ENCODE assay signal across 8 mouse cellular contexts in genomic region chr19:23688421-23688946, GRCm38 (mm10). TPM values are rescaled to one million over a fixed set of nuclear protein-coding genes. Genes with fewer than 3 reads are reported as not detected.
DNase-seq lines count a peak whose midpoint lies in the region; ATAC-seq and TF ChIP-seq lines count a peak whose summit lies in the region.

No protein-coding gene starts in this region.

- TF ChIP-seq RAD21 in CH12.LX (IDR thresholded peaks at IDR 0.05; ENCODE audit: low read depth, low read length), result no peak

- peaks cover 2% of the 10 kb centered on the region; the same call in 1 of the 2 replicates for H3K79me2 ChIP-seq in heart, adult 2 months (replicated peaks; ENCODE audit: control insufficient read depth, insufficient read depth, low read length)
- H3K79me2 ChIP-seq in CH12.LX (replicated peaks; ENCODE audit: control insufficient read depth, extremely low read depth, insufficient read depth, poor library complexity, severe bottlenecking), result peaks cover 15% of the 10 kb centered on the region

- no peaks in the 10 kb centered on the region for H3K9me3 ChIP-seq in CH12.LX (replicated peaks; ENCODE audit: low read length)
- H3K9me3 ChIP-seq in forebrain, embryonic 10.5 days, result no peaks in the 10 kb centered on the region
- H3K9me3 ChIP-seq in limb, embryonic 15.5 days, result no peaks in the 10 kb centered on the region
- no peaks in the 10 kb centered on the region for H3K9me3 ChIP-seq in neural tube, embryonic 12.5 days

- H3K36me3 ChIP-seq in heart, adult 2 months (ENCODE audit: control insufficient read depth, insufficient read depth, low read length), result peaks cover 6% of the 10 kb centered on the region
- H3K36me3 ChIP-seq in CH12.LX (replicated peaks in 1 of 2; ENCODE audit: control insufficient read depth in 1 of 2, insufficient read depth in 1 of 2, low read length in 1 of 2), result peaks cover 0 to 8% of the 10 kb centered on the region in 2 experiments
- peaks cover 8% of the 10 kb centered on the region; the same call in 1 of the 2 replicates for H3K36me3 ChIP-seq in forebrain, embryonic 10.5 days (replicated peaks)
- H3K36me3 ChIP-seq in limb, embryonic 15.5 days, result no peaks in the 10 kb centered on the region
- no peaks in the 10 kb centered on the region for H3K36me3 ChIP-seq in neural tube, embryonic 12.5 days

- in situ Hi-C loops in CH12.LX (cut with MboI; ENCODE audit: low pct_ligation_motif_present, low pct_unique_long_range_greater_than_20kb, low sequenced_read_pairs), result no loop called here

- no peak overlapping the region for H3K27ac ChIP-seq in heart, adult 2 months
- no peak overlapping the region for H3K27ac ChIP-seq in CH12.LX (ENCODE audit: insufficient read depth, low read depth)
- H3K27ac ChIP-seq in forebrain, embryonic 10.5 days, result peak overlapping the region; percentile 99
- no peak overlapping the region for H3K27ac ChIP-seq in limb, embryonic 15.5 days
- H3K27ac ChIP-seq in neural tube, embryonic 12.5 days, result no peak overlapping the region

- peaks cover 4% of the 10 kb centered on the region for H3K4me1 ChIP-seq in heart, adult 2 months (ENCODE audit: control insufficient read depth, insufficient read depth, low read length)
- peaks cover 0 to 27% of the 10 kb centered on the region in 2 experiments; a peak in 1 of 4 replicates for H3K4me1 ChIP-seq in CH12.LX (ENCODE audit: control insufficient read depth in 1 of 2, insufficient read depth in 2 of 2)
- peaks cover 41% of the 10 kb centered on the region for H3K4me1 ChIP-seq in forebrain, embryonic 10.5 days
- peaks cover 6% of the 10 kb centered on the region; the same call in 1 of the 2 replicates for H3K4me1 ChIP-seq in limb, embryonic 15.5 days
- peaks cover 5% of the 10 kb centered on the region for H3K4me1 ChIP-seq in neural tube, embryonic 12.5 days

- TF ChIP-seq CTCF in heart, adult 2 months (IDR thresholded peaks at IDR 0.05), result no peak
- no peak for TF ChIP-seq CTCF in CH12.LX (conservative IDR thresholded peaks at IDR 0.05 in 1 of 2, IDR thresholded peaks at IDR 0.05 in 1 of 2; ENCODE audit: low read depth in 2 of 2, low read length in 2 of 2)

- no peak overlapping the region for H3K9ac ChIP-seq in heart, adult 2 months (ENCODE audit: low read depth, low read length)
- H3K9ac ChIP-seq in CH12.LX (ENCODE audit: insufficient read depth, low read depth), result peak overlapping the region; percentile 90
- no peak overlapping the region for H3K9ac ChIP-seq in limb, embryonic 15.5 days
- H3K9ac ChIP-seq in neural tube, embryonic 12.5 days, result no peak overlapping the region

- no peaks in the 10 kb centered on the region for H3K27me3 ChIP-seq in heart, adult 2 months (ENCODE audit: control insufficient read depth, insufficient read depth, low read length)
- H3K27me3 ChIP-seq in CH12.LX (replicated peaks), result no peaks in the 10 kb centered on the region
- H3K27me3 ChIP-seq in forebrain, embryonic 10.5 days (ENCODE audit: poor library complexity, severe bottlenecking), result no peaks in the 10 kb centered on the region
- H3K27me3 ChIP-seq in limb, embryonic 15.5 days, result no peaks in the 10 kb centered on the region
- H3K27me3 ChIP-seq in neural tube, embryonic 12.5 days (replicated peaks), result no peaks in the 10 kb centered on the region

- peak overlapping the region; percentile 95 for H3K4me2 ChIP-seq in CH12.LX (ENCODE audit: insufficient read depth, low read depth, poor library complexity, severe bottlenecking)
- H3K4me2 ChIP-seq in limb, embryonic 15.5 days, result peak overlapping the region; percentile 56
- H3K4me2 ChIP-seq in neural tube, embryonic 12.5 days (replicated peaks), result peak overlapping the region; percentile 63

- intact Hi-C loops in heart, adult 2 months (cut with DNase I), result loop anchor here (5.0 to 10.0 kb wide), 2 partner anchors 486 to 594 kb away; partner anchors contain the start of gene Fxn
- intact Hi-C loops in heart, postnatal 14 days (cut with DNase I), result loop anchor here (5.0 to 10.0 kb wide), 2 partner anchors 276 to 594 kb away; partner anchors contain the start of gene Fxn
- intact Hi-C loops in gastrocnemius, postnatal 36 days (cut with DNase I), result no loop called here

- 43% methylated on average over 4 of the region's 4 CpGs for WGBS in heart, adult 2 months
- WGBS in forebrain, embryonic 10.5 days, result 17% methylated on average over 4 of the region's 4 CpGs
- 23% methylated on average over 4 of the region's 4 CpGs for WGBS in limb, embryonic 15.5 days
- WGBS in neural tube, embryonic 12.5 days, result 16% methylated on average over 4 of the region's 4 CpGs

- no peak for TF ChIP-seq POLR2A in heart, adult 2 months (IDR thresholded peaks at IDR 0.05; ENCODE audit: insufficient read depth, low read depth, low read length)
- no peak for TF ChIP-seq POLR2A in CH12.LX (IDR thresholded peaks at IDR 0.05; ENCODE audit: low read depth, low read length)

- dilution Hi-C loops in CH12.LX (cut with MboI; ENCODE audit: extremely low pct_ligation_motif_present, extremely low pct_unique_long_range_greater_than_20kb, low sequenced_read_pairs), result no loop called here

- no peak for ATAC-seq in limb, embryonic 15.5 days (ENCODE audit: insufficient number of reproducible peaks, low FRiP score, low TSS enrichment, low read depth)
- no peak for ATAC-seq in neural tube, embryonic 12.5 days (ENCODE audit: low FRiP score, low read depth)

- TF ChIP-seq EP300 in heart, adult 2 months (IDR thresholded peaks at IDR 0.05; ENCODE audit: insufficient read depth, low read depth, low read length), result no peak
- TF ChIP-seq EP300 in CH12.LX (IDR thresholded peaks at IDR 0.05; ENCODE audit: low read length), result no peak

- H3K4me3 ChIP-seq in heart, adult 2 months, result peak overlapping the region; percentile 96; the same call in 1 of the 2 replicates
- H3K4me3 ChIP-seq in CH12.LX (replicated peaks in 1 of 3; ENCODE audit: low read depth in 2 of 3, low read length in 2 of 3, poor library complexity in 1 of 3), result peak overlapping the region in 2 of 3 experiments; percentile 87 to 91
- peak overlapping the region; percentile 88 for H3K4me3 ChIP-seq in forebrain, embryonic 10.5 days
- peak overlapping the region; percentile 85 for H3K4me3 ChIP-seq in limb, embryonic 15.5 days
- peak overlapping the region; percentile 2; the same call in 1 of the 2 replicates for H3K4me3 ChIP-seq in neural tube, embryonic 12.5 days

- DNase-seq in heart, adult 2 months, result no peak
- no peak for DNase-seq in heart, postnatal 14 days
- peak; percentile 6 for DNase-seq in CH12.LX (ENCODE audit: extremely low read depth)
- DNase-seq in forebrain, embryonic 10.5 days (ENCODE audit: extremely low spot score, low spot score), result peak; percentile 46
- DNase-seq in adrenal gland, postnatal 36 days, result no peak
- no peak for DNase-seq in gastrocnemius, postnatal 36 days

TF ChIP-seq in CH12.LX, 34 proteins besides CTCF, POLR2A, EP300 and RAD21:
- TF ChIP-seq NRF1 (IDR thresholded peaks at IDR 0.05; ENCODE audit: low read depth, low read length) (no peak), USF2 (conservative IDR thresholded peaks at IDR 0.05; ENCODE audit: low read depth, low read length) (no peak), ZC3H11A (IDR thresholded peaks at IDR 0.05; ENCODE audit: low read depth, low read length) (no peak), MAFK (IDR thresholded peaks at IDR 0.05; ENCODE audit: insufficient replicate concordance, low read length) (no peak), USF1 (IDR thresholded peaks at IDR 0.05; ENCODE audit: low read depth, low read length) (no peak), TBP (conservative IDR thresholded peaks at IDR 0.05; ENCODE audit: low read depth, low read length) (no peak), IRF4 (IDR thresholded peaks at IDR 0.05; ENCODE audit: low read depth, low read length) (no peak), POLR2AphosphoS2 (IDR thresholded peaks at IDR 0.05; ENCODE audit: low read depth, low read length) (no peak)
TF ChIP-seq in CH12.LX: peak in this region for 0.

RNA-seq across cellular contexts. Expression of gene Ptar1, which starts 1.3 kb away (rescaled TPM):
- total RNA-seq in heart, adult 2 months (2021), result 10 to 100 TPM; 22.0 to 23.4 TPM
- polyA plus RNA-seq in heart, adult 2 months (2012; rRNA removed), result 3.5 and 7.4 TPM in 2 replicates
- total RNA-seq in heart, postnatal 14 days (2021), result 10 to 100 TPM; 20.7 to 23.0 TPM
- total RNA-seq in CH12.LX (2012; rRNA removed), result 7.1 and 7.9 TPM in 2 replicates
- 10.4 and 11.9 TPM in 2 replicates for total RNA-seq in CH12.LX (2014; rRNA removed)
- polyA plus RNA-seq in CH12.LX (2012; ENCODE audit: insufficient read length, low read depth), result 5.6 and 7.5 TPM in 2 replicates
- 7.8 and 8.0 TPM in 2 replicates for polyA plus RNA-seq in forebrain, embryonic 10.5 days (2016; fragmentation: Nextera tagmentation; extraction: Ambion mirVana)
- 5.8 and 8.5 TPM in 2 replicates for polyA plus RNA-seq in limb, embryonic 15.5 days (2015; fragmentation: Nextera tagmentation; extraction: Ambion mirVana)
- polyA plus RNA-seq in neural tube, embryonic 12.5 days (2016; fragmentation: Nextera tagmentation; extraction: Ambion mirVana), result 5.8 and 6.7 TPM in 2 replicates
- 10 to 100 TPM; 28.8 to 29.6 TPM for total RNA-seq in adrenal gland, postnatal 36 days (2021)
- total RNA-seq in gastrocnemius, postnatal 36 days (2021), result 10 to 100 TPM; 13.6 to 16.0 TPM

RNA-seq across cellular contexts. Expression of gene 1700028P14Rik, which starts 35.9 kb away (rescaled TPM):
- total RNA-seq in heart, adult 2 months (2021), result not detected
- polyA plus RNA-seq in heart, adult 2 months (2012; rRNA removed), result 0.18 TPM in 1 of 2 replicates, not detected in the other
- total RNA-seq in heart, postnatal 14 days (2021), result not detected
- not detected in 2 replicates for total RNA-seq in CH12.LX (2012; rRNA removed)
- not detected in 2 replicates for total RNA-seq in CH12.LX (2014; rRNA removed)
- not detected in 2 replicates for polyA plus RNA-seq in CH12.LX (2012; ENCODE audit: insufficient read length, low read depth)
- polyA plus RNA-seq in forebrain, embryonic 10.5 days (2016; fragmentation: Nextera tagmentation; extraction: Ambion mirVana), result 0.25 and 0.50 TPM in 2 replicates
- polyA plus RNA-seq in limb, embryonic 15.5 days (2015; fragmentation: Nextera tagmentation; extraction: Ambion mirVana), result 0.23 and 0.27 TPM in 2 replicates
- not detected in 2 replicates for polyA plus RNA-seq in neural tube, embryonic 12.5 days (2016; fragmentation: Nextera tagmentation; extraction: Ambion mirVana)
- under 1 TPM in 1 of 2 experiments, not detected in 1; 0.33 TPM for total RNA-seq in adrenal gland, postnatal 36 days (2021)
- total RNA-seq in gastrocnemius, postnatal 36 days (2021), result not detected

Comparison
In these comparisons a context has a peak if more than half of its experiments do, and no peak if none do; other contexts are left out.
1. DNase-seq: peak in CH12.LX (single experiment) and forebrain, embryonic 10.5 days (single experiment); none in heart, adult 2 months (0 of 2), heart, postnatal 14 days (0 of 2), adrenal gland, postnatal 36 days (0 of 2) and gastrocnemius, postnatal 36 days (0 of 2).
2. H3K4me3 ChIP-seq: peak in every context shown above with its lines; median percentile 96 in heart, adult 2 months; 89 in CH12.LX; 88 in forebrain, embryonic 10.5 days; 85 in limb, embryonic 15.5 days; 2 in neural tube, embryonic 12.5 days.
3. Peak in every context shown above with its lines, with median percentiles within 50 percentile points of each other: H3K4me2 ChIP-seq.